Mouse (Mus musculus) sigmoid colon, adult 10 weeks (tissue): ENCODE results near the gene Fst. TPM values are rescaled to one million over a fixed set of nuclear protein-coding genes. Genes with fewer than 3 reads are reported as not detected.

Experiments
- polyA plus RNA-seq: library from polyadenylated mRNA; stranded (reverse); fragments of 350-450 nt; fragmentation: Illumina TruSeq; extraction: RNeasy Lipid Tissue Mini Kit (QIAGEN cat#74804); gene quantifications from one replicate; pipeline ENCODE4 v1.2.3, GENCODE M21; 2014; ENCODE audit warnings: low read depth, low replicate concordance

Fst gene
- 5.3 TPM for polyA plus RNA-seq

GRCm38 (mm10) chr13:114458886-114459700, at the start of gene Fst:
Fst (minus strand) TSS chr13:114458951.

Other genes with a start within 250 kb of the Fst start
- gene Ndufs4, start 70.7 kb downstream of the Fst start, polyA plus RNA-seq, result 363 TPM